Mouse (Mus musculus) kidney, embryonic 16.5 days (tissue): ENCODE measurements around the gene Csrp3. TPM values are rescaled to one million over a fixed set of nuclear protein-coding genes. Genes with fewer than 3 reads are reported as not detected.

ENCODE experiments used
- ATAC-seq: fragments of 200-750 bp; cut with Nextera tagmentation; 2 replicates; pipeline ENCODE4 v1.8.0; 2017; ENCODE audit warnings: moderate TSS enrichment; ENCODE audit not compliant: low FRiP score, low TSS enrichment
- H3K27ac ChIP-seq: fragments of 300-500 bp; sonication (generic); 2 replicates; pipeline ENCODE4 v1.5.1; 2014; ENCODE audit warnings: low read length
- H3K27me3 ChIP-seq: fragments of 300-500 bp; sonication (generic); 2 replicates; pipeline ENCODE4 v1.6.1; 2014; ENCODE audit warnings: low read length, control low read depth, mixed read lengths; ENCODE audit not compliant: insufficient read depth
- H3K36me3 ChIP-seq: fragments of 300-500 bp; sonication (generic); 2 replicates; pipeline ENCODE4 v1.6.1; 2014; ENCODE audit warnings: low read length, control low read depth, mixed read lengths; ENCODE audit not compliant: insufficient read depth
- H3K4me1 ChIP-seq: fragments of 300-500 bp; sonication (generic); 2 replicates; pipeline ENCODE4 v1.6.1; 2014; ENCODE audit warnings: low read length, control low read depth, mixed read lengths; ENCODE audit not compliant: insufficient read depth
- H3K4me2 ChIP-seq: fragments of 300-500 bp; sonication (generic); replicated peaks from 2 replicates; pipeline ENCODE4 v1.6.1; 2014; ENCODE audit warnings: low read depth, low read length
- H3K4me3 ChIP-seq: fragments of 300-500 bp; sonication (generic); 2 replicates; pipeline ENCODE4 v1.5.1; 2014; ENCODE audit warnings: mild to moderate bottlenecking, low read length
- H3K9ac ChIP-seq: fragments of 300-500 bp; sonication (generic); replicated peaks from 2 replicates; pipeline ENCODE4 v1.6.1; 2014; ENCODE audit warnings: low read length
- H3K9me3 ChIP-seq: fragments of 300-500 bp; sonication (generic); 2 replicates; pipeline ENCODE4 v1.6.1; 2016; ENCODE audit warnings: low read length, control low read depth
- WGBS: fragments of 180-500 bp; shearing (Covaris S2); extraction: QIAGEN DNeasy Blood & Tissue Kit; methylation state at CpG from one replicate; pipeline ENCODE4 v1.1.7; 2014; 5-methylcytosine and 5-hydroxymethylcytosine counted together
- polyA plus RNA-seq: library from polyadenylated mRNA; unstranded; fragments of >200 nt; fragmentation: Nextera tagmentation; extraction: Ambion mirVana; gene quantifications from 2 replicates; pipeline ENCODE4 v1.2.1, GENCODE M21; 2015

Csrp3 gene
- polyA plus RNA-seq, 1 experiment from 2014 or later, result 4.2 TPM

GRCm38 (mm10) chr7:48853496-48853895 is 5.7 kb upstream of the Csrp3 start:
- no peak for ATAC-seq
- WGBS, result 85% methylated on average over 13 of the region's 13 CpGs
- H3K4me3 ChIP-seq, result no peak overlapping the region

GRCm38 (mm10) chr7:48851529-48852104 is 3.8 kb upstream of the Csrp3 start:
- Histone ChIP-seq H3K9me3 (no peaks in the 10 kb centered on the region), H3K4me3 (no peak overlapping the region), H3K9ac (no peak overlapping the region), H3K4me2 (no peak overlapping the region), H3K4me1 (no peaks in the 10 kb centered on the region), H3K27ac (no peak overlapping the region), H3K27me3 (no peaks in the 10 kb centered on the region), H3K36me3 (no peaks in the 10 kb centered on the region)
- 89% methylated on average over 6 of the region's 6 CpGs for WGBS
- ATAC-seq, result no peak

More at GRCm38 (mm10) chr7:48853496-48853895, 5.7 kb upstream of the Csrp3 start:
- Histone ChIP-seq H3K4me1 (no peaks in the 10 kb centered on the region), H3K9me3 (no peaks in the 10 kb centered on the region), H3K27ac (no peak overlapping the region), H3K27me3 (no peaks in the 10 kb centered on the region), H3K36me3 (no peaks in the 10 kb centered on the region), H3K9ac (no peak overlapping the region), H3K4me2 (no peak overlapping the region)

- H3K4me1 ChIP-seq, result peaks cover 4% of the 10 kb centered on the region; the same call in 1 of the 2 replicates
- 54% methylated on average over 6 of the region's 6 CpGs for WGBS
Observed at GRCm38 (mm10) chr7:48846755-48847154, 1.1 kb downstream of the Csrp3 start.

GRCm38 (mm10) chr7:48845213-48845973 is 2.4 kb downstream of the Csrp3 start:
- Histone ChIP-seq H3K27ac (no peak overlapping the region), H3K9me3 (no peaks in the 10 kb centered on the region), H3K4me2 (no peak overlapping the region), H3K9ac (no peak overlapping the region), H3K27me3 (no peaks in the 10 kb centered on the region), H3K4me1 (peaks cover 4% of the 10 kb centered on the region; the same call in 1 of the 2 replicates), H3K4me3 (no peak overlapping the region), H3K36me3 (no peaks in the 10 kb centered on the region)
- peak; percentile 63; the same call in 1 of the 2 replicates for ATAC-seq
- 59% methylated on average over 12 of the region's 12 CpGs for WGBS

More at GRCm38 (mm10) chr7:48846755-48847154, 1.1 kb downstream of the Csrp3 start:
- H3K9me3 ChIP-seq, result no peaks in the 10 kb centered on the region
- no peaks in the 10 kb centered on the region for H3K27me3 ChIP-seq
- no peak overlapping the region for H3K27ac ChIP-seq
- no peaks in the 10 kb centered on the region for H3K36me3 ChIP-seq
- H3K9ac ChIP-seq, result no peak overlapping the region
- ATAC-seq, result no peak
- no peak overlapping the region for H3K4me2 ChIP-seq
- H3K4me3 ChIP-seq, result no peak overlapping the region

GRCm38 (mm10) chr7:48843541-48843940 is 4.3 kb downstream of the Csrp3 start:
- H3K4me2 ChIP-seq, result no peak overlapping the region
- no peak for ATAC-seq
- WGBS, result 93% methylated on average over 5 of the region's 5 CpGs
- H3K9me3 ChIP-seq, result no peaks in the 10 kb centered on the region
- peaks cover 4% of the 10 kb centered on the region; the same call in 1 of the 2 replicates for H3K4me1 ChIP-seq
- H3K36me3 ChIP-seq, result no peaks in the 10 kb centered on the region
- H3K9ac ChIP-seq, result no peak overlapping the region
- no peaks in the 10 kb centered on the region for H3K27me3 ChIP-seq
- no peak overlapping the region for H3K27ac ChIP-seq
- H3K4me3 ChIP-seq, result no peak overlapping the region

GRCm38 (mm10) chr7:48842353-48842752 is 5.5 kb downstream of the Csrp3 start:
- Histone ChIP-seq H3K36me3 (no peaks in the 10 kb centered on the region), H3K4me2 (no peak overlapping the region), H3K27ac (no peak overlapping the region), H3K27me3 (no peaks in the 10 kb centered on the region), H3K9me3 (no peaks in the 10 kb centered on the region), H3K9ac (no peak overlapping the region), H3K4me1 (peaks cover 4% of the 10 kb centered on the region; the same call in 1 of the 2 replicates), H3K4me3 (no peak overlapping the region)
- ATAC-seq, result no peak
- WGBS, result 68% methylated on average over 3 of the region's 3 CpGs

- H3K4me1 ChIP-seq, result peaks cover 4% of the 10 kb centered on the region; the same call in 1 of the 2 replicates
- H3K36me3 ChIP-seq, result no peaks in the 10 kb centered on the region
- no peak for ATAC-seq
- no peak overlapping the region for H3K4me2 ChIP-seq
- H3K9ac ChIP-seq, result no peak overlapping the region
- H3K27me3 ChIP-seq, result no peaks in the 10 kb centered on the region
- 52% methylated on average over 4 of the region's 4 CpGs for WGBS
- H3K27ac ChIP-seq, result no peak overlapping the region
- no peak overlapping the region for H3K4me3 ChIP-seq
- H3K9me3 ChIP-seq, result no peaks in the 10 kb centered on the region
Observed at GRCm38 (mm10) chr7:48841538-48841937, 6.3 kb downstream of the Csrp3 start.

- H3K4me3 ChIP-seq, result no peak overlapping the region
- no peak overlapping the region for H3K4me2 ChIP-seq
- ATAC-seq, result no peak
- H3K36me3 ChIP-seq, result no peaks in the 10 kb centered on the region
- WGBS, result 79% methylated on average over 2 of the region's 2 CpGs
- no peaks in the 10 kb centered on the region for H3K9me3 ChIP-seq
- H3K27ac ChIP-seq, result no peak overlapping the region
- no peak overlapping the region for H3K9ac ChIP-seq
- peaks cover 4% of the 10 kb centered on the region; the same call in 1 of the 2 replicates for H3K4me1 ChIP-seq
- no peaks in the 10 kb centered on the region for H3K27me3 ChIP-seq
Observed at GRCm38 (mm10) chr7:48840545-48840944, 7.3 kb downstream of the Csrp3 start.

GRCm38 (mm10) chr7:48838434-48838833 is 9.4 kb downstream of the Csrp3 start:
- H3K9me3 ChIP-seq, result no peaks in the 10 kb centered on the region
- H3K27ac ChIP-seq, result no peak overlapping the region
- no peak for ATAC-seq
- H3K4me1 ChIP-seq, result no peaks in the 10 kb centered on the region
- 59% methylated on average over 2 of the region's 2 CpGs for WGBS
- H3K27me3 ChIP-seq, result no peaks in the 10 kb centered on the region
- H3K4me3 ChIP-seq, result no peak overlapping the region
- no peak overlapping the region for H3K9ac ChIP-seq
- H3K4me2 ChIP-seq, result no peak overlapping the region
- H3K36me3 ChIP-seq, result no peaks in the 10 kb centered on the region

- no peak overlapping the region for H3K27ac ChIP-seq
- 61% methylated on average over 6 of the region's 6 CpGs for WGBS
- H3K4me3 ChIP-seq, result no peak overlapping the region
- no peak for ATAC-seq
- no peaks in the 10 kb centered on the region for H3K4me1 ChIP-seq
- H3K9me3 ChIP-seq, result no peaks in the 10 kb centered on the region
- no peaks in the 10 kb centered on the region for H3K36me3 ChIP-seq
- no peaks in the 10 kb centered on the region for H3K27me3 ChIP-seq
- no peak overlapping the region for H3K4me2 ChIP-seq
- H3K9ac ChIP-seq, result no peak overlapping the region
Observed at GRCm38 (mm10) chr7:48836949-48837348, 10.9 kb downstream of the Csrp3 start.
